Mouse (Mus musculus) adrenal gland, adult (tissue): ENCODE measurements around the gene Slc8a1.

Experiments
- DNase-seq, 2 experiments: peaks; one replicate each; pipeline ENCODE4 v3.0.0; 2022 to 2023; ENCODE audit warnings: low spot score in 1 of 2; ENCODE audit not compliant: inconsistent age in 2 of 2

The Slc8a1 gene

DNA sequence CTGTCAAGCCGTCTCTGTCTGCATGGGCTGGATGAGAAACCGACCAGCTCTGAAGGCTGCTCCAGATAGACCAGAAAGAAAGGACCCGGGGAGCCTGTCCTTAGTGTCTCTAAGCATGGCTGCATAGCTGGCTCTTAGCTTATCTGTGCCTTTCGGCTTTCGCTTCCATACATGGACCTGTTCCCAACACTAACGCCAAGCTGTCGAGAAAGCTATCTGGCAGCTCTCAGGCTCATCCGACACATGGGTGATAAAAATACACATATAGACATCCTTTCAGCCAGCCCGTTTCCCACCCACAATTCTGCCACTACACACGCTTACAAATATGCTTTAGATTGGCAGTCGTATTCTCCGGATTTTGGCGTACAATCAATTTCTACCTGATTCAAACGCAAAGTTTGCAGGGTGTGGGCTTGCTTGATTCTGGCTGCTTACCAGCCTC lies at the start of gene Slc8a1:
Gene Slc8a1, minus strand, starts transcription at position 67 of the 445 bp plus-strand sequence.
- no peak for DNase-seq

DNA sequence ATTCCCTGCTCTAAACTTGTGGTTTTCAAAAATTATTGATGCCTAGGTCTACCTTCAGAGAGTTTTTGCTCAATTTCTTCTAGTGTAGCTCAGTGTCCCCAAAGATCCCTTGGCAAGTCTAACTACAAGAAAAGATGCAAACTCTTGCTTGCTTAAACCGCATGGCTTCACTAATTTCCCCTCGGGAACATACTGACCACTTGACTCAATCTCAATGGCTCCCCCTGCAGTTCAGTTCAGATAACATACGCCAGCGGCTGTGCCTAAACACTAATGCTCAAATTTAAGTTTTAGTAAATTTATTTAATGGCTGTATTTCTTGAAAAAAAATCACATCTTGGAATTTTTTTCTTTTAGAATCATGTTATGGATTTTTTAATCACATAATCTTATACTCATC lies 49.2 kb upstream of the Slc8a1 start:
- peak; percentile 23 to 77 for DNase-seq

DNA sequence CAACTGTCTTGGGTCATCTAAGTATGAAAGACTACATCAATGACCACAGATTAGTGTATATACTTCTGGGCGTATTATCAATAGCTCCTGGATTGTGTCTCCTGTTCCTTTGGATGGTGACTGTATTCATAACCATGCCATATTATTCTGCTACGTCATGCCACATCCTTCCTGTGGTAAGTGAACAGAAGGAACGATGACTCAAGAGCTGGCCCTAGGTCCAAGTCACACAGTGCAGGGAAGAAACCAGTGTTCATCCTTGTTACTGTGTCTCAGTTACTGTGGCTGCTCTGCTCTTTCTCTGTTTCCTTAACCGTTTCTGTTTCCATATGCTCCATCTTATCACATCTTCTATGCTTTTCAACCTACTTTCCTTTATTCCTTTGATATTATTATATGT lies 44.1 kb upstream of the Slc8a1 start:
- DNase-seq: no peak

DNA sequence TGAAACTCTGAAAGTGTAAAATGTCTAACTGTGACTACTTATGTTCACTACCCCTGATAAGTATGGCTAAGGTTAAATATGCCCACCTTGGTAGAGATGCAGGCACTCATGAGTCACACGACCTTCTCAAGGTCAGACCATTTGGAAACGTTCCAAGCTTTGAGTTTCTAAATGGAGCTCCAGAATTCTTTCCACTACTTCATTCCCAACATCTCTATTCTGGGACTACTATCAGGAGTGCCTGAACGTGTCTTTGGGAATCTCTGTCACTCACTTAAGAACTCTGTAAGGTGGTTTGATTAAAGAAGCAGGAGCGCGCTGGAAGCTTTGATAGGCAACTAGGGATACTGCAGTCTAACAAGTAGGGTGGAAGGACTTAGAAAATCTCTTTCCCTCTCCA lies 43.3 kb upstream of the Slc8a1 start:
- DNase-seq: no peak

DNA sequence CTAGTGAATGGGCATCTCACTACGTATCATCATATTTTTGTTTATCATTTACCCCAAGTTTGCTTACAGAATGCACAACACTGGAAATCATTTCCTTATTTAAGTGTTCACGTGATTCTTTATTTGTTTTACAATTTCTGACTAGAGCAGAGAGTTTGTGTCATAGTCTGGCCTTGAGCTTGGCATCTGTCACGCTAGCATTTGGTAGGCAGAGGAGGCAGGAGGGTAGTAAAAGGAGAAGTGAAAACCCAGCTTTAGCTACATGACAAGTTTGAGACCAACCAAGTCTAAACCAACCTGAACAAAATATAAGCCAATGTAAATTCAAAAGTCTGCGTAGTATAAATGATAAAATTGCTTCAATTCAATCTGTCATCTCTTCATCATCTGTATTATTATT lies 41.7 kb upstream of the Slc8a1 start:
- no peak for DNase-seq

DNA sequence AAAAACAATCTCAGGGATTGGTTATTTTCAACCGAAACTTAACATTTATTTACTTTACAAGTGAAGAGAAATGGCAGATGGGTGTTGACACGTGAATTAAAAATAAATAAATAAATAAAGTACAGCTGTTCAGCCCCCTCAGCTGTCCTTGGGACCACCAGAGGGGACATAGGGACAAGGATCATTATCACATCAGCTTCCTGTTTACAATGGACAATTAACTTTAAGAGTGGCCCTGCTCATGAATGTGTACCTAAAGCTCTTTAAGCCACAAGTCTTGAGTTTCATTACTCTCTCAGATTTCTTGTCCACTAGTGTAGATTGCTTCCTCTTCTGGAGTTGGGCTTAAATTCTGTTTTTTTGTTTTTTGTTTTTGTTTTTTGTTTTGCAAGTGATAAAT lies 12.5 kb upstream of the Slc8a1 start:
- no peak for DNase-seq

DNA sequence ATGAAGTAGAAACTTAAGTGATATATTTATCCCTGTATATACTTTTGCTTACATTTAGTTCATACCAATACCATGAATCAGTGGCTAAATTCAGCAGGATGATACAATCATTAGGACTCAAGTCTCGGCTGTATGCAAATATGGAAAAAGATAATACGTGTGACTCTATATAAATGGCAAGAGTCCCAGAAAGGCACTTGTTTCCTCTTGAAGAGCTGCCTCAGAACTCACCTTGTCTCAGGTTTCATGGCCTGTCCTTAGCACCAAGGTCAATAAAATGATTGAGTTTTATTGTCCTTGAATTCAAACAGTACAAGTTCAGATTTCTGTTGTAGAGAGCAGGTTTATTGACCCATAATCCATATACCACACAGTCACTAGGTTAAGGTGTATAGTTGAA lies 4.9 kb upstream of the Slc8a1 start:
- DNase-seq: no peak

DNA sequence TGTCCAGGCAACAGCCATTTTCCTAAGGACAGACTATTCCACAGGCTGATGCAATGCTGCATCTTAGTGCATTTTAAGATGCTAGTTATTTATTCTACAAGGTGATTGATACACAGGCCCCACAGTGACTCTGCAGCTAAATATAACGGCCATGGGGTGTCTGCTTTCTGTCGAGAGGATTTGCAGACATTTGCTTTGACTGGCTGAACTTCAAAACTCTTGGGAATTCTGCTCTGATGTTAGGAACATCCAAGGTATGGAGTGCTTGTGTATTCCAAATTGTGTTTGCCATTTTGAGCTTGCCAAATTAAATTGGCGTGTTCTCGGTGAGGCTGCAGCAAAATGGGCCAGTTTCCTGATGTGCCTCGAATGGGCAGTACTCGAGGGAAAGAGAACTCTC lies 2.4 kb upstream of the Slc8a1 start:
- DNase-seq: no peak

DNA sequence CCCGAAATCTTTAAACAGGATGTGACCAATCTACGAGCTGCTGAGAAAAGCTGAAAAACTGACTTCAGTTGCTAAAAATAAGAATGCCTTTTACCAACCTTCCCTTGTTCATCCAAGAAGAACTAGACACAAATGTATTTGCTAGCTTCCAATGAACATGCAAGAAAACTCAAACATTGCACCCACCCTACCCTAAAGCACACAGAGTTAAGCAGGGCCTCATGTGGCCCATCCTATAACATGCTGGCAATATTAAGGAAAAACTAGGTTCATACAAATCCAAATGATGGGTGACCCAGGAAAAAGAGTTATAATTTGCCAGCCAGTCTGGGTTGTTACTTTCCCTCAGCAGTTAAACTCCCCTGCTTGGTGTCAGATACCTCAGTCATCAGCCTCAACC lies 398 bp downstream of the Slc8a1 start:
- DNase-seq: no peak

DNA sequence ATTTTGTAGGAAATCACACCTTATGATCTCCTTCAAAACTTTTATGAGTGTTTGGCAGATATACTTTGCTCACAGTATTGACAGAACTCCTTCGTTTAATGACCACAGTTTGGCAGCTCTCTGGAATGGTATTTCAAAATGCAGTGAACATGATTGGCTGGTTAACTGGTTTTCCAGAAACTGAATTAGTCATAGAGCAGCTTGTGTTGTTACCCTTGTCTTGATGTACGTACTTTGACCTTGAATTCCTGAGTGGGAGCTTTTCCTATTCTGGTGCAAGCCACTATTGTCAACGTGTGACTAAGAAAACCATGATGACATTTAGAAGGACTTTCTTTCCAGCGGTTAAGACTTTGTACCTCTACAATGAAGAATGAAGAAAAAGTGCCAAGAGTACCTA lies 868 bp downstream of the Slc8a1 start:
- no peak for DNase-seq

DNA sequence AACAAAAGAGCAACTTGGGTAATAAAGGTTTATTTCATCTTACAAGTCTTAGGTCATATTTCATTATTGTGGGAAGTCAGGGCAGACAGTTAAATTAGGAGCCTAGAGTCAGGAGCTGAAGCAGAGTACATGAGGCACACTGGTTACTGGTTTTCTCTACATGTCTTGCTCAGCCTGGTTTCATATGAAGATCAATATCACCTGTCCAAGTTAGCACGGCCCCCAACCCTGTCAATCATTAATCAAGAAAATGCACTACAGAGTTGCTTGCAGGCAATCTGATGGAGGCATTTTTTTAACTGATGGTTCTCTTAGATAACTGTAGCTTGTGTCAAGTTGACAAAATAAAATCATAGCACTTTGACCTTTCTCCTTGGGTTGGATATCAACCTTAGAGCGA lies 2.6 kb downstream of the Slc8a1 start:
- DNase-seq: no peak

DNA sequence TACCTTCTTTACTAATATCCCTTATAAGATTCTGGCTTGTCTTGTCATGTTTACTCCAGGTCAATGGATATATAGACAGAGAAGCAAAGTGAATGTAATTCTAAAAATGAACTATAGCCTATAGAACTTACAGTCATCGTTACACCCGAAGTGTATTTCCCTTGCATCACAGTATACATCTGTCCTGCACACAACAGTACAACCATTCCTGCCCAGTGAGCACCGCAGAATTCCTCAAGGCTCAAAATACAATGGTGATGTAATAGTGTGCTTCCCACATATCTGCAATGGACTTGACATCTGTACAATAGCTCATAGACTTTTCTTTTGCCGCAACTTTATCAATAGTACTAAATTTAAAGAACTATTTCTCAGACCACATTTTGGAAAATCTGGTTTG lies 8.3 kb downstream of the Slc8a1 start:
- DNase-seq: no peak

DNA sequence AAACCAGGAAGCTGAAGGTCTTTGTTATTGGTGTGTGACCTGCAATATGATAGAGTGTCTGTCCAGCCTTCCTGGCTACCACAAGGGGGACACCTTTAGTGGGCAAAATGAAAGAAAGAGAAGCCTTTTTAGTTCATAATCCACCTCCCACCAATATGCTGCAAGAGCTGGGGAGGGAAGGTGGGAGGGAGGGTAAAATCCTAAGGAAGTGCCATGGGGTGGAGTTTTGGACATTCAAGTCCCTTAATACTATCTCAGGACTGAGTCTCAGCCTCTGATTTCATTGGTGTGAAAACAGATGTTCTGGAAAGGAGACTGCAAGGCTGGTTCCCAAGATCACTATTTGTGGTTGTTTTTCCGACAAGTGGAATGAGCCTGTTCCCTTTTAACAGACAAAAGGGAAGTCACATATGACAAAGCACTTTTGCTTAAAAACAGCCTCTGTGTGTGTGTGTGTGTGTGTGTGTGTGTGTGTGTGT lies 25.9 kb downstream of the Slc8a1 start:
- DNase-seq: peak in 1 of 2 experiments; percentile 24

DNA sequence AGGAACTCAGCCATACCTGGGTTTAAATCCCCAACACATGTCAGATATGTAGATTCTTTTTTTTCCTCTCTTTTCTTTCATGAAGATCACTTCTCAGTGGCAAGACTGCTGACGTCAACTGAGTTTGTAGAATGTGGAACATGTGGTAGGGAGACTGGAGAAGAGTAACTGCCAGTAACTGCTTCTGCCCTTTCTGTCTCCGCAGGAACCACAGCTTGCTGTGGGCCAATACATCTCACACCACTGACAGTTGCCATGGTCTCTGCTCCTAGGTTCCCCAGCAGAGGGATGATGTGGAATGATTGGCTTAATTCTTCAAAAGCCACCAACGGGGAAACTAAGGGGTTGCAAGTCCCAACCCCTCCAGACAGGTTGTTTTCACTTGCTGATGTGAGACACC lies 33.4 kb downstream of the Slc8a1 start:
- DNase-seq: no peak

DNA sequence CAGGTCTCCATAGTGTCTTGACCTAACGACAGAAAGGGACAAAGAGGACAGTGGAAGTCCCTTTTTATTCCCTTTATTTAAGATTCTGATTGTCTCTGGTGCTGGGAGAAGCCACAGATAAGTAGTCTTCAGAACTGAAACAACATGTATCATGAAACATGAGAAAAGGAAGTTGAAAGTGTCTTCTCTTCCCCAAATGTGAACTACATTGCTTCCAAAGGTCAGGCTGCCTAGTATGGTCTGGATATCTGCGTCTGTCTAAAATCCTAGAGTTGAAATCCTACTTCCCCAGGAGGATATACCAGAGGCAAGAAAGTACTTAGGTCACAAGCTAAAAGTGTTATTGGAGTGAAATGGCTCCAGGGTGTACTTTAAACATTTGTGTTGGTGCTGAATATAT lies 34.9 kb downstream of the Slc8a1 start:
- no peak for DNase-seq

DNA sequence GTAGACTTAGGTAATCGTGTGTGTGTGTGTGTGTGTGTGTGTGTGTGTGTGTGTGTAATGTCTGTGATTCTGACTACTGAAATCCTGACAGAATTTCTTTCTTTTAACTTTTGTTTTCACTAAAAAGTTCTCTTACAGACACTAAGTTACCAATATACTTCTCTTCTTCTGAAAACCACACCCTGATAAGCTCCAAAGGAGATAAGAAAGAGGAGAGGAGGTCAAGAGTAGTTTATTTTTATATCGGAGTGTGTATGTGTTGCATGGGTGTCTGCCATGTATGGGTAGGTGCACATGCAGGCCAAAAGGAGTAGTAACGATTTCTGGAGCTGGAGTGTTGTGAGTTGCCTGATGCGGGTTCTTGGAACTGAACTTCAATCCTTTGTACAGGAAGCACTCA lies 36.5 kb downstream of the Slc8a1 start:
- no peak for DNase-seq

DNA sequence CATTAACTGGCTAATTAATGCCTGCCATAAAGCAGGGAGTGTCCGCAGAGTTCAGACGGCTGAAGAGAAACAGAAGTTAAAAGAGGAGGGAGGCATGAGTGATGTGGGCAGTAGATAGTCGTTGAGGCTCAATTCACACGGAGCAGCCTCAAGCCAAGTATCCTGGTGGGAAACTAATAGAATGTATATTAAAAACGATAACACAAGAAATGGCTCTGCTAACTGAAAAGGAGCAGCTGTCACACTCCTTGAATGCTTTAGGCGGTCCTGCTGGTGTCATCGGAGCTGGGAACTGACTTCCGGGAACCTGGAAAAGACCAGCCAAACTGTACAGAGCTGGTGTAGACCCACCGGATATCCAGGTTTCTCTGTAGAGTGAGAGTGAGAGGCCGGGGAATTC lies 39.4 kb downstream of the Slc8a1 start:
- DNase-seq: no peak

DNA sequence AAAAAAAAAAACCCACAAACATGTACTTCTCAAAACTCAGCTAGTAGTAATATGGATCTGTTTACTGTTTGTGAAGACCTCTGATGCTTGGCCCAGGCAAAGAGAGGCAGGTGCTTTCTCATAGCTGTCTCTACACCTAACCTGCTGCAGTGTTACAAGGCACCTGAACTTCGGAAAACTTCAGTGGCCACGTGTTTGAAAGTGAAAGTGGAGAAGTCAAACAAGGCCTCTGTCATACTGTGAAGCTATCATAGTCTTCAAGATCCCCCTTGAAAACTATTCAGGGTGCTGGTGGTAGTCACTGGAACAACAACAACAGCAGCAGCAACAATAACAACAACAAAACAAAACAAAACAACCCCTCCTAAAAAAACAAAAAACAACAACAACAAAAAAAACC lies 40.5 kb downstream of the Slc8a1 start:
- no peak for DNase-seq

DNA sequence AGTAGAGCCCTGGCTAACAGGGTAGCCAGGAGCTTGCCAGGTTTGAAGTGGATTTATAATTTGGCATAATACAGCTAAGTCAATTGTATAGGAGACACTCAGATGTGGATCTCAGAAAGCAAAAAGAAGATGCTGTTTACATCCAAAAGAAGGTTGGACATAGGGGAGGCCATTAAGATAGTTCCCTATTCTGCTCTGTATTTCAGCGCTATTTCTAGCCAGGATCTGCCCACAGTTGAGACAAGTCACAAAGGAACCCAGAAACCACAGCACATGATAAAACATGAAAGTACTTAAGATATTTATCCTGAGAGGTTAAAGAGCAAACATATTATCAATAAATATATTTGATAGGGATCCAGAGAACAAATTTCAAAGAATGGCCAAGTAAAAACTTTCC lies 43.2 kb downstream of the Slc8a1 start:
- DNase-seq: no peak

DNA sequence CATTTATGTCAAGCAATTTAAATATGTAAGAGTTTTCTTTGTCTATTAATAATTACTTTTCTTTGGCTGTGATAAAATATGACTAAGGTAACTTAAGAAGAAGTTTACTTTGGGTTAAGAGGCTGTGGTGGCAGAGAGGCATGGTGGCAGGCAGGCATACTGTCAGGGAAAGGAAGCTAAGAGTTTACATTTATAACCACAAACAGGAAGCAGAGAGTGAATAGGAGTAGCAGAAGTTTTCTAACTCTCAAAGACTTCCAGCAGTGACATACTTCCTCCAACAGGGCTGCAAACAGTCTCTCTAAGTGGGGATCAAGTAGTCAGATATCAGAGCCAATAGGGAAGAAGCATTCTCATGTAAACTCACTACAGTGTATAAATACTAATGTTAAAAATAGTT lies 58.6 kb downstream of the Slc8a1 start:
- DNase-seq: peak in 1 of 2 experiments; percentile 13

DNA sequence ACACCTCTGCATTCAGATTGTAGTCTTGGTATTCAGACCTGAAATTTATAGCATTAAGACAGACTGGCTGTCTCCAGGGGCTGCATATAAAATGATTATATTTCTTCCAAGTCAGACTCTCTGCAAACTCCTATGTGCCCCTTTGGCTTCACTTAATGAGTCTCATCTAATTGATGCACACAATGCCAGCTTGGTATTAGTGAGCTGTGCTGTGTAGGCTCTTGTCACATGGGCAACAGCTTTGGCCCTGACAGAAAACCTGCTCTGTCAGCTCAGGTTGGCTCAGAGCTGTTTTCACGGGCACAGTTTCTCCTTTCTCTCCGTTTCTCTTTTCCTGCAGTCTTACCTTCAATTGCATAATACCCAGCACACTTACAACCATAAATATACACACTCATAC lies 60.7 kb downstream of the Slc8a1 start:
- no peak for DNase-seq

DNA sequence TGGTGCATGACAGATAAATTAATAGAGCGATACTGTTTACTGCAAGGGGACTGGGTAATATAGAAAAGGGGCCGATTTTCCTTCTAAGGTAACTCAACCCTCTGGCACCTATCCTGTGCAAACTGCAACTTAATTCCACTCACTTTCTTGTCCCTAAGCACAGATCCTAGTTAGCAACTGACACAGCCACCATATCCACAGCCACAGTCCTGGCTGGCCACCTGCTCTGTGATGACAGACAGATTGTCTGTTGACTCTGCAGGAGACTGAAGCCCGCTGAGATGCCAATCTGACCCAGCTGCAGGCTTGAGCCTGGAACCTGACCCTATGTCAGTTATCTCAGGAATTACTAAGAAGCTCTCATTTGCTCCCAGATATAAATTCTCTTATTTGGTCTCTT lies 62.0 kb downstream of the Slc8a1 start:
- DNase-seq: peak in 1 of 2 experiments; percentile 9

DNA sequence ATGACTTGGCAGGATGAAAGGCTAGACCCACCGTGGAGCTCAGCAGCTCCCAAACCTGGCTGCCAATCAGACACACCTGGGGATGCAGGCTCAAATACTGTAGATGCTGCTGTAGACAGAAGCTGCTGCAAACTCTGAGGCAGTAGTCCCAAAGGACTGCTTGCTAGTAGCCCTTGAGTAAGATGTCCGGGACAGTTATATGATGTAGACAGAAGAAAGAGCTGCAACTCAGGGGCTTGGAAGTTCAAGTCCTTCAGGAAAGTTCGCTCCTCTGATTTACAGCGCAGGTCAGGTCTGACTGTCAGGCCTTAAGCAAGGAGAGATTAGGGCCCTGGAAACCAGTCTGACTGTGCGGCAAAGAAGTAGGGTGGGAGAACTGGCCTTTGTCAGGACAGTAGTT lies 66.9 kb downstream of the Slc8a1 start:
- DNase-seq: peak in 1 of 2 experiments; percentile 18
